Mouse (Mus musculus) CH12.LX (cell line): ENCODE results near the gene Taf1c. TPM values are rescaled to one million over a fixed set of nuclear protein-coding genes. Genes with fewer than 3 reads are reported as not detected.

Experiments used
- DNase-seq: peaks from one replicate; pipeline ENCODE4 v3.0.0-alpha.2; 2013; ENCODE audit errors: extremely low read depth
- H3K27ac ChIP-seq: 2 replicates; pipeline ENCODE4 v1.5.1; 2012; ENCODE audit warnings: low read depth, mild to moderate bottlenecking, control low read depth, moderate library complexity; ENCODE audit not compliant: insufficient read depth
- H3K27me3 ChIP-seq: replicated peaks from 2 replicates; pipeline ENCODE3; 2012; ENCODE audit warnings: inconsistent platforms
- H3K36me3 ChIP-seq, 2 experiments: replicated peaks in 1 of 2; 2 replicates each; pipeline versions ENCODE3 to v1.6.1; 2012; ENCODE audit warnings: inconsistent platforms in 1 of 2, low read length in 1 of 2, mild to moderate bottlenecking in 1 of 2, mixed read lengths in 1 of 2, moderate library complexity in 1 of 2; ENCODE audit not compliant: control insufficient read depth in 1 of 2, insufficient read depth in 1 of 2
- H3K4me1 ChIP-seq, 2 experiments: 2 replicates each; pipeline ENCODE4 v1.6.1; 2012; ENCODE audit warnings: inconsistent platforms in 1 of 2, moderate library complexity in 1 of 2; ENCODE audit not compliant: insufficient read depth in 2 of 2, control insufficient read depth in 1 of 2
- H3K4me2 ChIP-seq: 2 replicates; pipeline ENCODE4 v1.6.1; 2012; ENCODE audit warnings: low read depth, mild to moderate bottlenecking, control low read depth; ENCODE audit not compliant: poor library complexity, insufficient read depth, severe bottlenecking
- H3K4me3 ChIP-seq, 3 experiments: fragments of 150-350 bp in 1 of 3; sonication (generic) in 1 of 3; replicated peaks in 1 of 3; 2 replicates each; pipeline versions ENCODE3 to v1.5.1; 2011 to 2012; ENCODE audit warnings: low read depth in 2 of 3, low read length in 2 of 3, mild to moderate bottlenecking in 2 of 3, moderate library complexity in 2 of 3, control low read depth in 1 of 3, improper control_type of control experiment in 1 of 3, inconsistent platforms in 1 of 3, mixed read lengths in 1 of 3; ENCODE audit not compliant: poor library complexity in 1 of 3
- H3K79me2 ChIP-seq: replicated peaks from 2 replicates; pipeline ENCODE4 v1.6.1; 2012; ENCODE audit warnings: mild to moderate bottlenecking, moderate library complexity; ENCODE audit not compliant: control insufficient read depth, poor library complexity, insufficient read depth, severe bottlenecking; ENCODE audit errors: extremely low read depth
- H3K9ac ChIP-seq: 2 replicates; pipeline ENCODE4 v1.6.1; 2012; ENCODE audit warnings: low read depth, mild to moderate bottlenecking, control low read depth, moderate library complexity; ENCODE audit not compliant: insufficient read depth
- H3K9me3 ChIP-seq: replicated peaks from 2 replicates; pipeline ENCODE3; 2012; ENCODE audit warnings: low read length, inconsistent platforms, mixed read lengths
- BHLHE40 ChIP-seq: IDR thresholded peaks from 2 replicates; pipeline ENCODE4 v1.6.1; 2011; ENCODE audit warnings: mild to moderate bottlenecking, low read depth, low read length, improper control_type of control experiment
- CHD2 ChIP-seq: IDR thresholded peaks from 2 replicates; pipeline ENCODE4 v1.6.1; 2011; ENCODE audit warnings: low read length, improper control_type of control experiment
- E2F4 ChIP-seq: IDR thresholded peaks from 2 replicates; pipeline ENCODE4 v1.6.1; 2011; ENCODE audit warnings: low read depth, low read length, improper control_type of control experiment; ENCODE audit not compliant: insufficient replicate concordance
- EP300 ChIP-seq: IDR thresholded peaks from 2 replicates; pipeline ENCODE4 v1.6.1; 2011; ENCODE audit warnings: low read length, improper control_type of control experiment
- ETS1 ChIP-seq: conservative IDR thresholded peaks from 2 replicates; pipeline ENCODE4 v1.6.1; 2012; ENCODE audit warnings: low read depth, mild to moderate bottlenecking, inconsistent platforms, low read length, improper control_type of control experiment, moderate library complexity
- GABPA ChIP-seq: IDR thresholded peaks from 2 replicates; pipeline ENCODE4 v1.6.1; 2012; ENCODE audit warnings: low read depth, low read length, improper control_type of control experiment, inconsistent platforms; ENCODE audit not compliant: insufficient replicate concordance
- HCFC1 ChIP-seq: IDR thresholded peaks from 2 replicates; pipeline ENCODE4 v1.6.1; 2012; ENCODE audit warnings: low read depth, mild to moderate bottlenecking, inconsistent platforms, low read length, improper control_type of control experiment
- JUND ChIP-seq: conservative IDR thresholded peaks from 2 replicates; pipeline ENCODE4 v1.6.1; 2011; ENCODE audit warnings: low read depth, low read length, improper control_type of control experiment
- KAT2A ChIP-seq: IDR thresholded peaks from 2 replicates; pipeline ENCODE4 v1.6.1; 2012; ENCODE audit warnings: low read length, improper control_type of control experiment, inconsistent platforms; ENCODE audit not compliant: insufficient replicate concordance
- MAX ChIP-seq: IDR thresholded peaks from 2 replicates; pipeline ENCODE4 v1.6.1; 2011; ENCODE audit warnings: low read length, improper control_type of control experiment
- MAZ ChIP-seq: IDR thresholded peaks from 2 replicates; pipeline ENCODE4 v1.6.1; 2012; ENCODE audit warnings: low read depth, mild to moderate bottlenecking, inconsistent platforms, low read length, improper control_type of control experiment, moderate library complexity
- MYC ChIP-seq: IDR thresholded peaks from 2 replicates; pipeline ENCODE4 v1.6.1; 2011; ENCODE audit warnings: low read depth, mild to moderate bottlenecking, improper control_type of control experiment, low read length
- NRF1 ChIP-seq: IDR thresholded peaks from 2 replicates; pipeline ENCODE4 v1.6.1; 2014; ENCODE audit warnings: low read depth, mild to moderate bottlenecking, inconsistent platforms, low read length, improper control_type of control experiment, moderate library complexity
- PAX5 ChIP-seq: IDR thresholded peaks from 2 replicates; pipeline ENCODE4 v1.6.1; 2012; ENCODE audit warnings: low read length, inconsistent platforms, mixed read lengths
- POLR2AphosphoS2 ChIP-seq: IDR thresholded peaks from 2 replicates; pipeline ENCODE4 v1.6.1; 2011; ENCODE audit warnings: low read depth, low read length, improper control_type of control experiment
- SIN3A ChIP-seq: IDR thresholded peaks from 2 replicates; pipeline ENCODE4 v1.6.1; 2012; ENCODE audit warnings: low read length, improper control_type of control experiment, inconsistent platforms
- SMC3 ChIP-seq: IDR thresholded peaks from 2 replicates; pipeline ENCODE4 v1.6.1; 2011; ENCODE audit warnings: low read depth, low read length, improper control_type of control experiment
- TCF12 ChIP-seq: IDR thresholded peaks from 2 replicates; pipeline ENCODE4 v1.6.1; 2014; ENCODE audit warnings: low read depth, mild to moderate bottlenecking, inconsistent platforms, low read length, improper control_type of control experiment
- ZMIZ1 ChIP-seq: IDR thresholded peaks from 2 replicates; pipeline ENCODE4 v1.6.1; 2012; ENCODE audit warnings: low read depth, mild to moderate bottlenecking, inconsistent platforms, low read length, improper control_type of control experiment
- ZNF384 ChIP-seq: IDR thresholded peaks from 2 replicates; pipeline ENCODE4 v1.6.1; 2012; ENCODE audit warnings: low read depth, low read length, improper control_type of control experiment, inconsistent platforms
- dilution Hi-C: fragments of 300-500 bp; cut with MboI; formaldehyde crosslinking; loops from 2 replicates; pipeline ENCODE4 v1.14.3; 2020; ENCODE audit warnings: low sequenced_read_pairs; ENCODE audit not compliant: extremely low pct_unique_long_range_greater_than_20kb, extremely low pct_ligation_motif_present
- in situ Hi-C: fragments of 300-500 bp; cut with MboI; formaldehyde crosslinking; loops from 3 replicates; pipeline ENCODE4 v1.14.3; 2019; ENCODE audit warnings: low sequenced_read_pairs, low pct_ligation_motif_present, low pct_unique_long_range_greater_than_20kb, mixed read lengths
- polyA plus RNA-seq: library from polyadenylated mRNA; unstranded; fragments of >175 nt; gene quantifications from 2 replicates; pipeline ENCODE4 v1.2.1, GENCODE M21; 2012; ENCODE audit warnings: low read depth; ENCODE audit not compliant: insufficient read length
- total RNA-seq, 2 experiments: library from RNA; depleted of rRNA; stranded (reverse); fragments of 300-350 nt in 1 of 2; fragments of >200 nt in 1 of 2; gene quantifications; 2 replicates each; pipeline ENCODE4 v1.2.3; 2012 to 2014

Gene Taf1c
- total and polyA plus RNA-seq, 3 experiments = 11.0 to 14.9 (median 12.1) TPM

- no peak overlapping the region for H3K9ac ChIP-seq
- peaks cover 90% of the 10 kb centered on the region for H3K27me3 ChIP-seq
- H3K4me3 ChIP-seq = no peak overlapping the region
- no peaks in the 10 kb centered on the region for H3K79me2 ChIP-seq
- no peak overlapping the region for H3K27ac ChIP-seq
- dilution Hi-C loops = no loop called here
- peaks cover 8 to 10% of the 10 kb centered on the region in 2 experiments for H3K4me1 ChIP-seq
- H3K9me3 ChIP-seq = no peaks in the 10 kb centered on the region
- in situ Hi-C loops = no loop called here
- no peaks in the 10 kb centered on the region for H3K36me3 ChIP-seq
- TF ChIP-seq BHLHE40 (no peak), SMC3 (no peak), KAT2A (no peak), JUND (no peak), MAZ (no peak), GABPA (no peak), ZMIZ1 (no peak), HCFC1 (no peak), ZNF384 (no peak), EP300 (no peak), TCF12 (no peak), SIN3A (no peak), ETS1 (no peak), MAX (no peak)
- H3K4me2 ChIP-seq = no peak overlapping the region
- no peak for DNase-seq
Measured at GRCm38 (mm10) chr8:119620848-119621465, 15.9 kb upstream of the Taf1c start.

GRCm38 (mm10) chr8:119620116-119620840 lies 15.3 kb upstream of the Taf1c start:
- in situ Hi-C loops = no loop called here
- peaks cover 90% of the 10 kb centered on the region for H3K27me3 ChIP-seq

More at GRCm38 (mm10) chr8:119620116-119620840, 15.3 kb upstream of the Taf1c start:
- Histone ChIP-seq H3K9me3 (no peaks in the 10 kb centered on the region), H3K79me2 (no peaks in the 10 kb centered on the region), H3K4me1 (peaks cover 13 to 15% of the 10 kb centered on the region in 2 experiments), H3K4me3 (no peak overlapping the region)
- no peak for DNase-seq
- TF ChIP-seq MAZ (no peak), PAX5 (no peak), GABPA (no peak), JUND (no peak), E2F4 (no peak), MYC (no peak), MAX (no peak), POLR2AphosphoS2 (no peak), CHD2 (no peak), NRF1 (no peak), ZNF384 (no peak)
- TF ChIP-seq, all 38 proteins: peak for 0
- no peak overlapping the region for H3K4me2 ChIP-seq
- dilution Hi-C loops = no loop called here
- no peak overlapping the region for H3K27ac ChIP-seq
- no peak overlapping the region for H3K9ac ChIP-seq
- no peaks in the 10 kb centered on the region for H3K36me3 ChIP-seq
